Mouse (Mus musculus) CD8-positive naive resting alpha-beta T cell, adult 2 months (primary cell): ENCODE measurements around the gene Cdkn2b.
A peak's percentile ranks its signal among the peaks of the same experiment; 100 is the strongest.

Experiments used
- DNase-seq, 2 experiments: peaks; one replicate each; pipeline ENCODE4 v3.0.0; 2022; ENCODE audit warnings: low read depth in 2 of 2, low spot score in 2 of 2

Gene Cdkn2b

DNA sequence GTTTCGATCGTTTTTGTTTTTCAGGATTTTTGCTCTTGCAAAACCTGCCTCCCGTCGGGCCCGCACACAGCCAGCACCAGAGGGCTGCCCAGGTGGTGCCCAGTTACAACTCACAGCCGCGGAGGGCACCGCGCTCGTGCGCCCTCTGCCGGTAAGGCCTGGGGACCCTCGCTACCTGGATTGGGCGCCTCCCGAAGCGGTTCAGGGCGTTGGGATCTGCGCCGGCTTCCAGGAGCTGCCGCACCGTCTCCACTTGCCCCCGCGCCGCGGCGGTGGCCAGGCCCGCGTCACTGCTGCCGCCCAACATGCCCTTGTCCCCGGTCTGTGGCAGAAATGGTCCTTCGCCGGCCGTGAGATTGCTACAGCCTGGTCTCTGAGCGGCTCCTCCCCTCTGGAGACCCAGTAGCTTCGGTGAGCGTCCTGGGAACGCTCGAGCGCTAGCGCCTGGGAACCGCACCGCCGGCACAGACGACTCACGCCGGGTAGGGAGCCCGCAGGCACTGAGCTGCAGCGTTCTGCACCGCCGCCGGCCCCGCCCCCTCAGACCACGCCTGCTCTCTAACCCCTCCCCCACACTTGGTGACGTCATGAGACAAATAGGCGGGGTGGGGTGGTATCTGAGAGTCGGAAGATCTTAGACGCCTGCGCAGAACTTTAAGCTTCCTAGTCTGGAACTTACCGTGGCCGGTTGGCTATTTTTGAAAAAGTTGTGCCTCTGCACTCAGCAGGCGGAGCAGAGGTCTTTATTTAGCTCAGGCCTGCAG is at the start of gene Cdkn2b:
TSS of gene Cdkn2b (minus strand) at position 549 of the 764 bp plus-strand sequence.
- peak; percentile 48 to 70 for DNase-seq

DNA sequence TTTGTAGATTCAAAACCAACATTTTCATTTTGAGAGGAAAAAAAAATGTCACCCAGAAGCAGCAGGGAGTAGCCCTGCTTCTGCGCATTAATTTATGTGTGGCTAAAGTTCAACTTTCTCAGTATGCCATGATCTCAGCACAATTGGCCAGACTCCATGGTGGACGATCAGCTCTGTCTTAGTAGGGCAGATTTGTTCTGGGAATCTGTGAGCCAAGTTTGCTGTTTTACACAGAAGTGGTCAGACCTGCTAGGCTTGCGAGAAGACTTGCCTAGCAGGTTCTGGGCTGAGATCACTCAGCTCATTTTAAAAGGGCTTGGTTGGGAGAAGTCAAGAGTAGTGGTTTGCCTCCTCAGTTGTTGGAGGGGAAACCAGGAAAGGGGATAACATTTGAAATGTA is 49.5 kb upstream of the Cdkn2b start:
- no peak for DNase-seq

DNA sequence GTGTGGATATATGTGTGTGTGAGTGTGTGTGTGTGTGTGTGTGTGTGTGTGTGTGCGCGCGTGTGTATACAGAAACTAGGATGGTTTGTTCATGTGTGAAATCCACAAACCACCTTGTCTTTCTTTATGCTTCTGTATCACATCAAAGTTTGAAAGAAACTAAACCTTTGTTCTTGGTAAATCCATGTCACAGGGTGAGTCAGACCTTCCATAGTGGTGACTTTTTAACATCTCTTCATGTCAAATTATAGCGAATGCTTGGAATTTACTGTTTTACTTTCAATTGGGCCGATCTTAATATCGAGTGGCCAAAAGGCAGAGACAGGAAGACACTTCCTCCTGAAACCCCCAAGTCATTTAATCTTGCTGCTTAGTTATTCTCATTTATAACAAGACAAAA is 48.7 kb upstream of the Cdkn2b start:
- no peak for DNase-seq

DNA sequence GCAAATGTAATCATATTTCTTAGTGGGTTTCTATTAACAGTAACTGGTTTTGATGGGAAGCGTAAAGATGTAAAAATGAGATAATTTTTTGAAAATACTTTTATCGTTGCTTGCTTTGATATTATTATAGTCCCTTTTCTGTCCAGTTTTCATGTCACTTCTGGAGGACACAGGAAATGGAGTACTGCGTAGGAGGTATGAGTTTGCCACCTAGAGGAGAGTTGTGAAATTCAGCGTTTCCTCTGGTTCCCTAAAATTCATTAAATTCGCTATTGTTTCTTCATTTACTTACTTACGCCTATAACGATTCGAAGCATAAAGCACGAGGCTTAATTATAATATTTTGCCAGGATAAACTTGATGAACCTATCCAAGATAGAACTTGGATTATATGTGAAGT is 43.1 kb upstream of the Cdkn2b start:
- no peak for DNase-seq

DNA sequence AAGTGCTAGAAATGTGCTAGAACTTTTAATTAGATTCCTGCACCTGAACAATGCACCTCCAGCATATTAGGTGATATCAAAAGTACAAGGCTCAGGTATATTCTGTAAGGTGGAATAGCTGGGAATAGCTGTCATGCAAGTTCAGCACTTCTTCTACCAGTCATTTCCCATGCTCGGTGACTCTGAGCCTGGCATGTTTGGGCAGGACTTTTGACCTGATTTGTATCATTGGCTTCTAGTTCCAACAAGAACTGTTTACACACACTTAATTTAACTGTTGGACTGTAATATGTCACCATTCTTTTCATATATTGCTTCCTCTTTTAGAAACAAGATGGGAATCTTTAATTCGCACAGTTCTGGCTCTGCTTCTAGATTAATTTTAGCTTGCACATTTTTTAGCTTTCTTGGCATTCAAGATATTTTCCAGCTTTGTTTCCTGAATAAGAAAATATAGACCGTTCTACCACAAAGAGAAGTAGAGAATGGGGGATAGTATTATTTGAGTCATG is 42.3 kb upstream of the Cdkn2b start:
- no peak for DNase-seq

DNA sequence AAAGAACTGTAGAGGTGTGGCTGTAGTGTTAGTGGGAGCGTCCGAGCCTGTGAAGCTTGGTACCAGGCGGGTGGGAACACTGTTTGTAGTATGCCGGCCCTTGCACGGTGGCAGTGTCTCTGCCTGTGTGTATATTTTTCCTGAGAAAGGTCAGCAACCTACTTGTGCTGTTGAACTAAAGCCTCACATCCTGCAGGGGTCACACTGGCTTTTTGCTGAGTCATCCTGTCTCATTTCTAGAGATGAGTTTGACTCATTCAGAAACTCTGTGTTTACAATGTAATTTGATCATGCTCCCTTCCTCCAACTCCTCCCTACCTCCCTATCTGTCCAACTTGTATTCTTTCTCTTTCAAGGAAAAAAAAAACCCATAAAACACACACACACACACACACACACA is 40.6 kb upstream of the Cdkn2b start:
- no peak for DNase-seq

DNA sequence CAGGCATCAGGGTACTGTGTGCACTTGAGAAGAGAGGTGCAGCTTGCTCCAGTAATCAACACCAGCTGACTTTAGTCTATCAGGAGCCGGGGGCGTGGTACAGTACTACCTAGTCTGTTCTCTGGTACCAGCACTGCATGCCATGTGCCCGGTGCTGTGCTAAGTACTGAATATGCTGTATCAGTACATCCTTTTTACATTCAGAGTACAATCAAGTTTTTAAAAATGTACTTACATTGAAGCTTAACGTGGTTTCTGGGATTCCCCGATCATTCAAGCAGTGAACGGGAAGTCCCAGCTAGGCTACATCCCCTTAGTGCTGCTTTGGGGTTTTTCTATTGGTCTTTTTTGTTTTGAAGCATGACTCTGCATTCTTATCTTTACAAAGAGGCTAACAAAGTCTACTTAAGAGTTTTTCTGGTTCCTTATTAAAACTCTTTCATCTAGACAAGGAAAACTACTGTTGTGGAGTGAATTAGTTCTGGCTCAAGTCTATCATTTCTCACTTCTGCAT is 40.2 kb upstream of the Cdkn2b start:
- DNase-seq = no peak

DNA sequence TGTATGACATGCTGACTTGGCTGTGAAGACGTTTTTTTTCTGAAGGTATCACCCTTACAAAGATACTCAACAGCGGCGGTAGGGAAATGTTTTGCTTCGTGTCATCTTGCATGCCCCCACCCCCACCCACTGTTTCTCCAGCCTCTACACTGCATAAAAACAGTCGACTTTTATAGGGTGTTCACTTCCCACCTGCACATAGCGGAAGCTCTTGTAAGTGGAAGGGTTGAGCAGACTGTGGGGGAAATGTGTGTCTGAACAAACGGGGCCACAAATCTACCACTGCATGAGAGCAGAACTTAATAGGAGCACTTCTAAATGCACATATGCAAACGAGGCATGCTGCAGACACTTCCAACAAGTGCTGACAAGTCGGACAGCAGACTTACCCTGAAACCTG is 39.6 kb upstream of the Cdkn2b start:
- no peak for DNase-seq

DNA sequence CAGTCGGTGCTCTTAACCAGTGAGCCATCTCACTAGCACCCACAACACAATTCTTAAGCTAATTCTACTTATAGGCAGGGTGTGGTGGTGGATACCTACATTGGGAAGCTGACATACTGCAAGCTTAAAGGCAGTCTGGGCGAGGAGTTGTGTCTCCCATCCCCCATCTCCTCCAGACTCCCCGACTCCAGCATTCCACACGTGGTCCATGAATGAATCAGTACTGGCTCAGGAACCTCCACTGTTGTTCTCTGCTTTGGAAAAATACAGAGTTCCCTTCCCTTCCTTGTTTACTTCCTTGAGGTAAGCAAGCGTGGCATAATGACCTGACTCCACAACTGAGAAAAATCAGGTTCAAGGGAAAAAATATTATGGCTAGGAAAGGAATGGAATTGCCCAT is 38.0 kb upstream of the Cdkn2b start:
- DNase-seq = no peak

DNA sequence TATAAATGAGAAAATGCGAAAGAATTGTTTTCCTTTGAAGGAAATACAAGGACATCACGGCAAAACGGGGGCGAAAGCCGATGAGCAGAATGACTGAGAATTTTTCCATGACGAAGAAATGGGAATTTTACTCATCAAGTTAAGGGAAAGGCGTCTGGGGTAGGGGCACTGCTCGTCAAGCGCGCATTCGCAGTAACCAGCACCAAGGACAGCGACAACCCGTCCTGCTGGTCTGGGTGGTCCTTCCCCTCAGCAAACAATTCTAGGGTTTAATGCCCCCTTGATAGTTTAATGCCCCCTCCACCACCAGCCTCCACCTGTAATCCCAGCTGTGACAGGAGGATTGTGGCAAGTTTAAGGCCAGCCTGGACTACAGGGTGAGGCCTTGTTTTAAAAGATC is 2.6 kb upstream of the Cdkn2b start:
- no peak for DNase-seq

DNA sequence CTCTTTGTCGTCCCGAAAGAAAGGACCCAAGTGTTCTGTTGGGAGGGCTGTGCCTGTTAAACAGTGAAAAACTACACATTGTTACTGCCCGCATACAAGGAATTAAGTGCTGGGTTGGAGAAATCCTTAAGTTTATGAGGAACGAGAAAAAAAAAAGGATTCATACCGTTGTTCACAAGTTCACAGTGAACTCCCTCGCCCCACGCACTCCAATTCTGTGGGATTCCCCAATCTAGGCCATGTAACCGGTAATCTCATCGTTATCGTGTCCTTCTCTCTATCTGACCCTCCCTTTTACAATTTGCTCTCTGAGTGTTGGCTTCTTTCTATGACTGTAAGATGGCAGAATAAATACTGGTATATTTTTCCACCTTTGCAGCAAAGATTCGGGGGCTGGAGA is 843 bp downstream of the Cdkn2b start:
- DNase-seq = no peak

DNA sequence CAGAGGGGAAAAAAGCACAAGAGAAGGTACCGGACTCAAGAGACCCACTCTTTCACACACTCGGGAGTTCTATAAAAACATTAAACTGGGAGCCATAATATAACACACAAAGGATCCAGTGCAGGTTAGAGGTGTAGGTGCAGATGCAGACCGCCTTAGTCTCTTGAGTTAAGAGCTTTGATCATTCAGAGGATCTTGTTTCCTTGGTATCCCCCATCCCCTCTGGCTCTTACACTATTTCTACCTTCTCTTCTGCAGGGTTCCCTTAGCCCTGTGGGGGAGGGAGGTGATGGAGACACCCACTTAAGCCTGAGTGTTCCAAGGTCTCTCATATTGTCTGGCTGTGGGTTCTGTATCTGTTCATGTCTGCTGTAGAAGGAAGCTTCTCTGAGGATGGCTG is 2.8 kb downstream of the Cdkn2b start:
- no peak for DNase-seq

DNA sequence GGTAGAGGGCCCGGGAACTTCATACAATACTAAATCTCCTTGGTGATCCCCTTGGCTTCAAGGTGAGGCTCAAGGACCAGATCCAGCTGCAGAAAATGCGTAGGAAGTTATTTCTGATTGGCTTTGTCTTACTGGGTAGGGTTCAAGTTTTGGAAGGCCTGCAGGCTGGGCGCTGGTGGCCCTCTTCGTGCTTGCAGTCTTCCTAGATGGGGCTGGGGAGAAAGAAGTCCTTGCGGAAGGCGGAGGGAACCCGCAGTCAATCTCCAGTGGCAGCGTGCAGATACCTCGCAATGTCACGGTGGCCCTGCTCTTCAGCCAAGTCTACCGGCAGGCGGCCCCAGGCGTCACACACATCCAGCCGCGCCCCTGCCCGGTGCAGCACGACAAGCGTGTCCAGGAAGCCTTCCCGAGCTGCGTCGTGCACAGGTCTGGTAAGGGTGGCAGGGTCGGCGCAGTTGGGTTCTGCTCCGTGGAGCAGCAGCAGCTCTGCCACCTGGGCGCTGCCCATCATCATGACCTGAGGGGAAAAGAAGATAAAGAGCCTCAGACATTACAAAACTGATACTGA is 4.0 kb downstream of the Cdkn2b start:
- no peak for DNase-seq

DNA sequence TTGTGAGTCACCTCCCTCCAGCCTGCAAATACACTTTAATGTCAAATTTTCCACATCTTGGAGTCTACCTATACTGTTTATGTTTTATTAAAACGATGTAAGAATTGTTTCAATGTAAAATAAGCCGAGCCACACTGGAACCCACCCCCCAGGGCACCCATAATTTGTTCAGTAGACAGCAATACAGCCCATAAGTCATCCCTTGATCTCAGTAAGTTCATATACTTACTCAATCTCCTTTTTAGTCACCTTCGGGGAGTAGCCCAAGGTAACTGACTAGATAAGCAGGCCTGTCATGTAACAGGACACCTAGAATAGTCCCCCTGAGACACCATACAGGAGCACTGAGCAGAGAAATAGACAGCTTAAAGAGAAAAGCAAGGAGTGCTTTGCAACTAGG is 5.1 kb downstream of the Cdkn2b start:
- DNase-seq = no peak

DNA sequence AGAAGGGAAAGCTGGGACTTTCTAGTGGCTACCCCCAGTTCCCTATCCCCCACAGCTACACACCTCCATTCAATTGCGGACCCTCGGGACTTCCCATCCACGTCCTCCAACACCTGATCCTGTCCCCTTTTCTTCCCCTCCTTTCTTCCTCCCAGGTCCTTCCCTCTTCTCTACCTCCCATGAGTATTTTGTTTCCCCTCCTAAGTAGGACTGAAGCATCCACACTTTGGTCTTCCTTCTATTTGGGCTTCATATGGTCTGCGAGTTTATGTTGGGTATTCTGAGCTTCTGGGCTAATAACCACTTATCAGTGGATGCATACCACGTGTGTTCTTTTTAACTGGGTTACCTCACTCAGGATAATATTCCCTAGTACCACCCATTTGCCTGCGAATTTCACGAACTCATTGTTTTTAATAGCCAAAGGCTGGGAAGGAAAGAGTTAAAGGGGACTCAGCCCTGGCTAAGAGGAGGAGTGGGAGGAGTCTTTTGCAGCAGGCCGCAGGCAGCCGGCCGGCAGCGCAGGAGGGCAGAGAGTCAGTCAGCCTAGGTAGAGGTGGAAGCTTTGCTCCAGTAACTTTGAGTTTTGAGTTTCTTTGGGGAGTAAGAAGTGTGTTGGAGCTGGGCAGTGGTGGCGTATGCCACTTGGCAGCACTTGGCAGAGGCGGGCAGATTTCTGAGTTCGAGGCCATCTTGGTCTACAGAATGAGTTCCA is 7.4 kb downstream of the Cdkn2b start:
- no peak for DNase-seq

DNA sequence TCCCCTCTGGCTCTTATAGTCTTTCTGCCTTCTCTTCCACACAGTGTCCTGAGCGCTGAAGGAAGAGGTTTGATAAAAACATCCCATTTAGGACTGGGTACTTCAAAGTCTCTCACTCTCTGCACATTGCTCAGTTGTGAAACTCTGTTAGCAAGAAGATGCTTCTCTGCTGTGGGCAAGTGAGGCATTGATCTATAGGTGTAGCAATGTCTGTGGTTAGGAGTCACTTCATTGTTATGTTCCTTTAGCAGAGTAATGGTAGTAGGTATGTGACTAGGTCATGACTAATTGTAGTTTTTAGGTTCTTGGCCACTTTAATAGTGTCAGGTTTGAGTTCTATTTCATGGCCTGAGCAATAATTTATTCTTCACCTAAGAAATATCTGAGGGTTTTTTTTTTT is 8.7 kb downstream of the Cdkn2b start:
- DNase-seq = no peak

DNA sequence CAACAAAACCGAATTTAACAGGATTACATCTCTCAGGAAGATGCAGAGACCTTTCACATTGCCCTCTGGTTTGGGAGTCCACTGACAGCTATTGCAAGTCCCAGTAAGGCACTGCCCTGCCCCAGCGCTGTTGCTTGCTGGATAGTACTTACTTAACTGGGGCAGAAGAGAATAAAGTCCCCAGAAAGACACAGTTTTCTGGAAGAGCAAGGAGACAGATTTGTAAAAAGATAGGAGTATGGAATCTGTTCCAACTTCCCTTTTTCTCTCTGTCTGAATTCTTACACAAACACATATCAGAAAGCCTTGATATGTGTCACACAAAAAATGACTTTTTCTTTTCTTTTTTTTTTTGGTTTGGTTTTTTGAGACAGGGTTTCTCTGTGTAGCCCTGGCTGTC is 11.1 kb downstream of the Cdkn2b start:
- DNase-seq = no peak

DNA sequence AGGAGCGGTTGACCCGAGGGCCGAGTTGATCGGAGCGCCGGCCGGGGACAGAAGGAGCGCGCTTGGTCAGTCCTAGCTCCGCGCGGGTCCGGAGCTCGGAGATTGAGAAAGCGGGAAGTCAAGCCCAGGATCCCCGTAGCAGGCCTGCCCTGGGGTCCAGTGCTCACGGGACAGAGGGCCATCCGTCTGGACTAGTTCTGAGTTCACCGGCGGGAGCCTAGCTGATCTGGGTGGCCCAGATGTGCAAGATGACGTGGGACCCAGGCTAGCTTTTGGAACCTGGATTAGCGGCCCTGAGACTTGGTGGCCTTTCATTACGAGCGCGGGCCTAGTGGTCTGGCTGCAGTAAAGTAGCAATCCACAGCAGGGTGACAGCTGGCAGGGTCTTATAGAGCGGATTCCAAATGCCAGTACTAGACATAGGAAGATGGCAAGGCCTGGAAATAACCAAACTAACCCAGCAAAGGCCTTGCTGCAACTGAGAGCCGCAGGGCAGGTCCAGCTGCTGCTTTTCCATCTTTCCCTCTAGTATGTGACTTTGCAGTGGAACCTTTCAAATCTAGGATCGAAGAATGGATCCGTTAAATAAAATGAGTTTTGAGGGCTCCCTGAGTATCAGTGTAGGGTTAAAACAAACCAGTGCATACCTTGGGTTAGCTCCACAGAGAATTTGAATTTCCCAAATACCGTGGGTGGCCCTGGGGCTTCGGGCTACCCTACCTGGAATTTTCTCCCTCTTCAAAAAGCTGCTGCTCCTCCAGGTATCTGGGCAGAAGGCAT is 15.2 kb downstream of the Cdkn2b start:
- DNase-seq = no peak

DNA sequence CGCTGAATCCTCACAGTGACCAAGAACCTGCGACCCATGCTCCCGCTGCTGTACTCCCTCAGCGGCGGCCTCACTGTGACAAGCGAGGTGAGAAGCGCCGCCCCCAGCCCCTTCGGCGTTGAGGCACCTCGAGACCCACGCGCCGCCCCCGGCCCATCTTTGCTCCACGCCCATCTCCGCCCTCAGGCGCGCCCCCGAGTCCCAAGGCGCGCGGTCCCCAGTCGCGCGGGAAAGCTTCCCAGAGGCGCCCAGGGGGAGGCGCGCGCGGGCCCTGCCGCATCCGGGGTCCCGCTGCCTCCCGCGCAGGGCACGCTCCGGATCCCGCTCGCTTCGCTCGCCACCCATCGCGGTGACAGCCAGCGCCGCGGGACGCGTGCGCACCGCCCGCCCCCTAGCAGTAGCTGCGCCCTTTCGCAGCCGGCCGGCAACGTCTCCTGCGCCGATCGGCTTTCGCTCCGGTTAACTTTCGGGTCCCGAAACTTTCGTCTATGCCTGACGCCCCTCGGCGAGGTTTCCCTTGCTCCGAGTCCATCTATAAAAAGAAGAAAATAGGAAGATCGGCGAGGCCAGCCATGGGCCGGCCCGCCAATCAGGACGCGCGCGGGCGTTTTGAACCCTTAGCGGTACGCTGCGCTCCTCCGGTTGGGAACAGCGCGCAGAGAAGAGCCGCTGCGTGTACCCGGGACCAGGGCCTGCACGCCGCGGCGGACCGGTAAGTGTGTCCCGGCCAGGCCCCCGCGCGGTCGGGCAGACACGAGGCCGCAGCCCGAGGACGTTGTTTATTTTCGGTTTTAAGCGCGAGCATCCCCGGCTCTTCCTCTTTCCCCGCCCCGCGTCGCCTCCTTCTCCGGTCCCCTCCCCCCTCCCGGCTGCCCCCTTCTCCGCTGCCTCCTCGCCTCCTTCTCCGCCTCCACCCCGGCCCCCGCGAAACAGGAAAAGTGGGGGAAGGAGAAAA is 16.1 kb downstream of the Cdkn2b start, which contains the start of gene Cdkn2a:
TSS of gene Cdkn2a (minus strand) at position 168 of the 955 bp plus-strand sequence.
- peak in 1 of 2 experiments; percentile 8 for DNase-seq

DNA sequence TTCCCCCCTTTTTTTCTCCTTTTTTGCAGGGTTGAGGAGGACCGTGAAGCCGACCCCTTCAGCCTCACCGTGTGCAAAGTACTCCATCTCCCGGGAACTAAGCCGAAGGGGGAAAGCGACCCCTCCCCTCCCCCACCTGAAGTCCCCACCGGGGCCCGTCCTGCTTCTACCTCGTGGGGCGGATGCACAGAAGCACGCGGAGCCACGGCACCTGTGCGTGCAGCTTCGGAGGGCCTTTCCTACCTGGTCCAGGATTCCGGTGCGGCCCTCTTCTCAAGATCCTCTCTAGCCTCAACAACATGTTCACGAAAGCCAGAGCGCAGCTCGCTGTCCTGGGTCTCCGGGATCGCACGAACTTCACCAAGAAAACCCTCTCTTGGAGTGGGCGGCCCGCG is 16.8 kb downstream of the Cdkn2b start:
- DNase-seq = no peak
